Comparison of ENCODE assay signal across 1 mouse cellular context in the genomic region with DNA sequence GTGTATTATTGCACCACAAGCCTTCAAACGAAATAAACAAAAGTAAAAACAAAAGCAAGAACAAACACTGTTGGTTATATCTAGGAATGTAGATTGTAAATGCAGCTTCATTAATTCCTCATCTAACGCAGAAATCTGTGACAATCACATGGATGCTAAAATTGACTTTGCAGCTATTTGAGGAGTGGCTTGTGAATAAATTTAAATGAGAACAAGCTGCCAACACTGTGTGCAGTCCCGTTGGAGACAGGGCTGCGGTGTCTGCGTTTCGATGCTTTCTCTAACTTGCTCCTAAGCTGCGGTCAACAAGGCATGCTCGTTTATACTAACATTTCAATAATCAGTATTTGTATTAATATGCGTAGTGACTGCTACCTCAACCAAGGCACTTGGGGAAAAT.
TF ChIP-seq lines count a peak whose summit lies in the region.

No protein-coding gene starts in this region.

TF ChIP-seq in MEL, 35 proteins besides CTCF, POLR2A, EP300 and RAD21:
- TF ChIP-seq ZC3H11A (IDR thresholded peaks at IDR 0.05; ENCODE audit: low read depth, low read length): no peak
- no peak for TF ChIP-seq USF2 (IDR thresholded peaks at IDR 0.05; ENCODE audit: borderline replicate concordance in 1 of 2, insufficient read depth in 1 of 2, low read depth in 1 of 2, low read length in 2 of 2)
- no peak for TF ChIP-seq NRF1 (IDR thresholded peaks at IDR 0.05; ENCODE audit: insufficient read depth, low read depth, low read length, poor library complexity, severe bottlenecking)
- no peak for TF ChIP-seq USF1 (IDR thresholded peaks at IDR 0.05; ENCODE audit: low read depth, low read length)
- no peak for TF ChIP-seq MYB (IDR thresholded peaks at IDR 0.05; ENCODE audit: low read depth, low read length)
- TF ChIP-seq SIN3A (IDR thresholded peaks at IDR 0.05; ENCODE audit: low read length): no peak
- TF ChIP-seq RCOR1 (IDR thresholded peaks at IDR 0.05; ENCODE audit: low read depth, low read length): no peak
- no peak for TF ChIP-seq KAT2A (conservative IDR thresholded peaks at IDR 0.05; ENCODE audit: low read depth, low read length)
- TF ChIP-seq BHLHE40 (IDR thresholded peaks at IDR 0.05; ENCODE audit: borderline replicate concordance, low read depth, low read length): no peak
- TF ChIP-seq ZKSCAN1 (IDR thresholded peaks at IDR 0.05; ENCODE audit: low read depth, low read length): no peak
